Mouse (Mus musculus) hindbrain, embryonic 14.5 days (tissue): Measurements from ENCODE around the gene Tgfbr2. TPM values are rescaled to one million over a fixed set of nuclear protein-coding genes. Genes with fewer than 3 reads are reported as not detected.

Source experiments
- ATAC-seq: fragments of 200-750 bp; cut with Nextera tagmentation; 2 replicates; pipeline ENCODE4 v1.8.0; 2017; ENCODE audit warnings: moderate number of reproducible peaks, mild to moderate bottlenecking, moderate TSS enrichment, moderate library complexity; ENCODE audit not compliant: low FRiP score
- DNase-seq: peaks from one replicate; pipeline ENCODE4 v3.0.0-alpha.2; 2015; ENCODE audit warnings: low spot score
- H3K27ac ChIP-seq: fragments of 300-500 bp; sonication (generic); 2 replicates; pipeline ENCODE4 v1.5.1; 2014; ENCODE audit warnings: mild to moderate bottlenecking, moderate library complexity
- H3K27me3 ChIP-seq: fragments of 300-500 bp; sonication (generic); 2 replicates; pipeline ENCODE4 v1.6.1; 2014; ENCODE audit warnings: mild to moderate bottlenecking, low read length, mixed read lengths; ENCODE audit not compliant: control insufficient read depth, insufficient read depth
- H3K36me3 ChIP-seq: fragments of 300-500 bp; sonication (generic); replicated peaks from 2 replicates; pipeline ENCODE4 v1.6.1; 2014; ENCODE audit not compliant: control insufficient read depth, insufficient read depth
- H3K4me1 ChIP-seq: fragments of 300-500 bp; sonication (generic); replicated peaks from 2 replicates; pipeline ENCODE4 v1.6.1; 2014; ENCODE audit warnings: antibody characterized with exemption, low read length, mixed read lengths; ENCODE audit not compliant: control insufficient read depth, insufficient read depth
- H3K4me2 ChIP-seq: fragments of 300-500 bp; sonication (generic); replicated peaks from 2 replicates; pipeline ENCODE4 v1.6.1; 2014; ENCODE audit warnings: mild to moderate bottlenecking, moderate library complexity
- H3K4me3 ChIP-seq: fragments of 300-500 bp; sonication (generic); replicated peaks from 2 replicates; pipeline ENCODE4 v1.5.1; 2014; ENCODE audit warnings: mild to moderate bottlenecking, low read length
- H3K9ac ChIP-seq: fragments of 300-500 bp; sonication (generic); 2 replicates; pipeline ENCODE4 v1.6.1; 2014
- H3K9me3 ChIP-seq: fragments of 300-500 bp; sonication (generic); 2 replicates; pipeline ENCODE4 v1.6.1; 2016; ENCODE audit warnings: low read length; ENCODE audit not compliant: control insufficient read depth
- WGBS: fragments of 180-500 bp; shearing (Covaris S2); extraction: QIAGEN DNeasy Blood & Tissue Kit; methylation state at CpG from one replicate; pipeline ENCODE4 v1.1.7; 2014; 5-methylcytosine and 5-hydroxymethylcytosine counted together
- polyA plus RNA-seq: library from polyadenylated mRNA; unstranded; fragments of >200 nt; fragmentation: Nextera tagmentation; extraction: Ambion mirVana; gene quantifications from 2 replicates; pipeline ENCODE4 v1.2.1, GENCODE M21; 2014

Gene Tgfbr2
- polyA plus RNA-seq, 1 experiment from 2014 or later: 11.4 TPM

GRCm38 (mm10) chr9:116217099-116217498 is 41.9 kb upstream of the Tgfbr2 start:
- Histone ChIP-seq H3K4me1 (no peaks in the 10 kb centered on the region), H3K27ac (no peak overlapping the region), H3K4me3 (no peak overlapping the region), H3K4me2 (no peak overlapping the region), H3K36me3 (no peaks in the 10 kb centered on the region), H3K9ac (no peak overlapping the region), H3K9me3 (no peaks in the 10 kb centered on the region), H3K27me3 (no peaks in the 10 kb centered on the region)
- WGBS: 95% methylated on average over 7 of the region's 7 CpGs
- DNase-seq: no peak
- ATAC-seq: no peak

GRCm38 (mm10) chr9:116216677-116217076 is 41.5 kb upstream of the Tgfbr2 start:
- Histone ChIP-seq H3K4me1 (no peaks in the 10 kb centered on the region), H3K4me3 (no peak overlapping the region), H3K4me2 (no peak overlapping the region), H3K9me3 (no peaks in the 10 kb centered on the region), H3K27me3 (no peaks in the 10 kb centered on the region), H3K27ac (no peak overlapping the region), H3K36me3 (no peaks in the 10 kb centered on the region), H3K9ac (no peak overlapping the region)
- DNase-seq (no peak), ATAC-seq (no peak)
- WGBS: 87% methylated on average over 10 of the region's 10 CpGs

GRCm38 (mm10) chr9:116214296-116214695 is 39.1 kb upstream of the Tgfbr2 start:
- Histone ChIP-seq H3K27ac (no peak overlapping the region), H3K9ac (no peak overlapping the region), H3K9me3 (no peaks in the 10 kb centered on the region), H3K4me2 (no peak overlapping the region), H3K4me1 (no peaks in the 10 kb centered on the region), H3K27me3 (no peaks in the 10 kb centered on the region), H3K4me3 (no peak overlapping the region), H3K36me3 (no peaks in the 10 kb centered on the region)
- 82% methylated on average over 6 of the region's 6 CpGs for WGBS
- no peak for DNase-seq
- ATAC-seq: no peak

GRCm38 (mm10) chr9:116212915-116213619 is 37.9 kb upstream of the Tgfbr2 start:
- DNase-seq: no peak
- no peak for ATAC-seq
- no peak overlapping the region for H3K27ac ChIP-seq
- H3K4me1 ChIP-seq: no peaks in the 10 kb centered on the region
- H3K4me3 ChIP-seq: no peak overlapping the region
- WGBS: 39% methylated on average over 8 of the region's 8 CpGs
- no peaks in the 10 kb centered on the region for H3K9me3 ChIP-seq
- H3K27me3 ChIP-seq: no peaks in the 10 kb centered on the region
- no peak overlapping the region for H3K9ac ChIP-seq
- H3K36me3 ChIP-seq: no peaks in the 10 kb centered on the region
- no peak overlapping the region for H3K4me2 ChIP-seq

GRCm38 (mm10) chr9:116212069-116212468 is 36.9 kb upstream of the Tgfbr2 start:
- ATAC-seq (no peak), DNase-seq (no peak)
- H3K4me1 ChIP-seq: no peaks in the 10 kb centered on the region
- no peak overlapping the region for H3K4me3 ChIP-seq
- H3K27me3 ChIP-seq: no peaks in the 10 kb centered on the region
- 88% methylated on average over 12 of the region's 12 CpGs for WGBS
- no peak overlapping the region for H3K4me2 ChIP-seq
- H3K9me3 ChIP-seq: no peaks in the 10 kb centered on the region
- H3K9ac ChIP-seq: no peak overlapping the region
- H3K36me3 ChIP-seq: no peaks in the 10 kb centered on the region
- H3K27ac ChIP-seq: no peak overlapping the region

GRCm38 (mm10) chr9:116208169-116208904 is 33.2 kb upstream of the Tgfbr2 start:
- DNase-seq (no peak), ATAC-seq (no peak)
- Histone ChIP-seq H3K4me3 (no peak overlapping the region), H3K9me3 (no peaks in the 10 kb centered on the region), H3K27me3 (no peaks in the 10 kb centered on the region), H3K9ac (no peak overlapping the region), H3K4me1 (peaks cover 6% of the 10 kb centered on the region; the same call in 1 of the 2 replicates), H3K36me3 (no peaks in the 10 kb centered on the region), H3K27ac (no peak overlapping the region), H3K4me2 (no peak overlapping the region)
- 92% methylated on average over 16 of the region's 16 CpGs for WGBS

DNA sequence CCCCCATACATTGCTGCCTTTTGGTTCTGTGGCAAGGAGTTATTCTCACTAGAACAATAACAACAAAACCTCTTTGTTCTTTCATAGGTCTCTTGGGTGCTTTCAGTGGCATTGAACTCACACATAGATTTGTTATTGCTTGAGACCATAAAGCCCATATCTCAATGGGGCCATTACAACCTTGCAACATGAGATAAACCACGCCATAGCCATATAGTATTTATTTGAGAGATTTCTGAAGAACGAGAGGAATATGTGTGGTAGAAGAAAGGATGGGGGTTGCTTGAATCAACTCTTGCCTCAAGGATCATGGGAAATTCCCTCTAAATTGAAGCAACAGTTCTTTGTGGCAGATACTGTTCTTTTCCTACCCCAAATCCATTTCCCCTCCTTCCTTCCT is 31.7 kb upstream of the Tgfbr2 start:
- ATAC-seq (no peak), DNase-seq (no peak)
- H3K36me3 ChIP-seq: no peaks in the 10 kb centered on the region
- H3K27ac ChIP-seq: no peak overlapping the region
- no peaks in the 10 kb centered on the region for H3K9me3 ChIP-seq
- H3K4me2 ChIP-seq: no peak overlapping the region
- H3K4me1 ChIP-seq: peaks cover 6% of the 10 kb centered on the region; the same call in 1 of the 2 replicates
- no peaks in the 10 kb centered on the region for H3K27me3 ChIP-seq
- no peak overlapping the region for H3K9ac ChIP-seq
- 55% methylated on average over 2 of the region's 2 CpGs for WGBS
- H3K4me3 ChIP-seq: no peak overlapping the region

DNA sequence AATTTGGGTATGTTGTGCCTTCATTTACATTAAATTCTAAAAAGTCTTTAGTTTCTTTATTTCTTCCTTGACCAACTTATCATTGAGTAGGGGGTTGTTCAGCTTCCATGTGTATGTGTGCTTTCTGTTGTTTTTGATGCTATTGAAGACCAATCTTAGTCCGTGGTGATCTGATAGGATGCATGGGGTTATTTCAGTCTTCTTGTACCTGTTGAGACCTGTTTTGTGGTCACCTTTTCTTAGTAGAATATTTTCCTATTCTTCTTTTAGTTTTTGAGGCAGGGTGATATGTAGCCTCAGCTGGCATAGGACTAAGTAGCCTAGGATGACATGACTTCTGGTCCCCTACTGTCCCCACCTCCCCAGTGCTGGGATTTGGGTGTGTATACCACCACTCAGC is 28.5 kb upstream of the Tgfbr2 start:
- no peak for DNase-seq

GRCm38 (mm10) chr9:116199127-116199526 is 24.0 kb upstream of the Tgfbr2 start:
- Histone ChIP-seq H3K4me3 (no peak overlapping the region), H3K27me3 (no peaks in the 10 kb centered on the region), H3K36me3 (no peaks in the 10 kb centered on the region), H3K4me1 (peaks cover 15% of the 10 kb centered on the region), H3K9me3 (no peaks in the 10 kb centered on the region), H3K4me2 (no peak overlapping the region), H3K27ac (peak overlapping the region; percentile 34; the same call in 1 of the 2 replicates), H3K9ac (no peak overlapping the region)
- DNase-seq (no peak), ATAC-seq (no peak)
- 49% methylated on average over 9 of the region's 9 CpGs for WGBS

More for the DNA sequence above, 28.5 kb upstream of the Tgfbr2 start:
- no peaks in the 10 kb centered on the region for H3K36me3 ChIP-seq
- 94% methylated on average over 1 of the region's 1 CpGs for WGBS
- H3K4me2 ChIP-seq: no peak overlapping the region
- no peak overlapping the region for H3K27ac ChIP-seq
- no peak for ATAC-seq
- no peak overlapping the region for H3K9ac ChIP-seq
- H3K4me1 ChIP-seq: peaks cover 14% of the 10 kb centered on the region
- H3K27me3 ChIP-seq: no peaks in the 10 kb centered on the region
- H3K9me3 ChIP-seq: no peaks in the 10 kb centered on the region
- H3K4me3 ChIP-seq: no peak overlapping the region
